Mouse (Mus musculus) hindbrain, embryonic 11.5 days (tissue): ENCODE data around the gene Hk2. TPM values are rescaled to one million over a fixed set of nuclear protein-coding genes. Genes with fewer than 3 reads are reported as not detected.
"Not testable (repeated sequence)": the region's sequence is repeated elsewhere in the genome, so short reads cannot be mapped to it uniquely, and the experiment has no call there.

Source experiments
- ATAC-seq: fragments of 200-750 bp; cut with Nextera tagmentation; 2 replicates; pipeline ENCODE4 v1.8.0; 2017; ENCODE audit warnings: mild to moderate bottlenecking, moderate TSS enrichment, moderate library complexity; ENCODE audit not compliant: low FRiP score
- DNase-seq: peaks from one replicate; pipeline ENCODE4 v3.0.0-alpha.2; 2015; ENCODE audit warnings: low spot score
- H3K27ac ChIP-seq: fragments of 300-500 bp; sonication (generic); 2 replicates; pipeline ENCODE4 v1.5.1; 2014; ENCODE audit warnings: mild to moderate bottlenecking, low read depth, low read length
- H3K27me3 ChIP-seq: fragments of 300-500 bp; sonication (generic); 2 replicates; pipeline ENCODE4 v1.6.1; 2014; ENCODE audit warnings: mild to moderate bottlenecking, low read length, moderate library complexity, mixed read lengths; ENCODE audit not compliant: control insufficient read depth, insufficient read depth
- H3K36me3 ChIP-seq: fragments of 300-500 bp; sonication (generic); 2 replicates; pipeline ENCODE4 v1.6.1; 2014; ENCODE audit warnings: mild to moderate bottlenecking, low read length, moderate library complexity, mixed read lengths; ENCODE audit not compliant: control insufficient read depth, insufficient read depth
- H3K4me1 ChIP-seq: fragments of 300-500 bp; sonication (generic); replicated peaks from 2 replicates; pipeline ENCODE4 v1.6.1; 2014; ENCODE audit warnings: low read length, mixed read lengths; ENCODE audit not compliant: control insufficient read depth, insufficient read depth
- H3K4me2 ChIP-seq: fragments of 300-500 bp; sonication (generic); replicated peaks from 2 replicates; pipeline ENCODE4 v1.6.1; 2014; ENCODE audit warnings: mild to moderate bottlenecking, low read depth, low read length
- H3K4me3 ChIP-seq: fragments of 300-500 bp; sonication (generic); 2 replicates; pipeline ENCODE4 v1.5.1; 2014; ENCODE audit warnings: low read depth, low read length
- H3K9ac ChIP-seq: fragments of 300-500 bp; sonication (generic); 2 replicates; pipeline ENCODE4 v1.6.1; 2014; ENCODE audit warnings: low read depth, low read length
- H3K9me3 ChIP-seq: fragments of 300-500 bp; sonication (generic); 2 replicates; pipeline ENCODE4 v1.6.1; 2016; ENCODE audit warnings: low read length; ENCODE audit not compliant: control insufficient read depth
- WGBS: fragments of 180-500 bp; shearing (Covaris S2); extraction: QIAGEN DNeasy Blood & Tissue Kit; methylation state at CpG from one replicate; pipeline ENCODE4 v1.1.7; 2014; 5-methylcytosine and 5-hydroxymethylcytosine counted together
- polyA plus RNA-seq: library from polyadenylated mRNA; unstranded; fragments of >200 nt; fragmentation: Nextera tagmentation; extraction: Ambion mirVana; gene quantifications from 2 replicates; pipeline ENCODE4 v1.2.1, GENCODE M21; 2014

Gene Hk2
- polyA plus RNA-seq, 1 experiment from 2014 or later, result 18.7 TPM

DNA sequence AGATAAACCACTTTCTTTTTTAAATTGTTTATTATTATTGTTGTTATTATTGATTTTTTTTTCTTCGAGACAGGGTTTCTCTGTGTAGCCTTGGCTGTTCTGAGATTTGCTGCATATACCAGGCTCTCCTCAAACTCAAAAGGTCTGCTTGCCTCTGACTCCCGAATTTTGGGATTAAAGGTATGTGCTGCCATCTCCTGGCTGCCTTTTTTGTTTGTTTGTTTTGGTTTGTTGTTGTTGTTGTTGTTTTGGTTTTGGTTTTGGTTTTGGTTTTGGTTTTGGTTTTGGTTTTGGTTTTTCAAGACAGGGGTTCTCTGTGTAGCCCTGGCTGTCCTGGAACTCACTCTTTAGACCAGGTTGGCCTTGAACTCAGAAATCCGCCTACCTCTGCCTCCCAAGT lies 96.6 kb downstream of the Hk2 start:
- H3K27ac ChIP-seq, H3K4me3 ChIP-seq, ATAC-seq, DNase-seq, H3K9me3 ChIP-seq, H3K36me3 ChIP-seq, H3K27me3 ChIP-seq, H3K4me2 ChIP-seq, H3K4me1 ChIP-seq, H3K9ac ChIP-seq: not testable (repeated sequence)
- 72% methylated on average over 3 of the region's 3 CpGs for WGBS

Other genes starting within 250 kb of the Hk2 start
- 104 and 107 TPM in 2 replicates for gene Pole4, start 69.1 kb downstream of the Hk2 start, polyA plus RNA-seq
- gene Sema4f, start 165.3 kb upstream of the Hk2 start, polyA plus RNA-seq, result 1.7 and 2.0 TPM in 2 replicates
- 0.22 TPM in 1 of 2 replicates, not detected in the other for gene M1ap, start 172.4 kb upstream of the Hk2 start, polyA plus RNA-seq